Mouse (Mus musculus) small intestine, adult 2 months (tissue): ENCODE data around the gene Dlx1.

Source experiments
- CTCF ChIP-seq: fragments of 200-500 bp; IDR thresholded peaks from 2 replicates; pipeline ENCODE4 v1.5.1; 2012; ENCODE audit warnings: low read depth, mild to moderate bottlenecking, control low read depth, inconsistent platforms, low read length, moderate library complexity, mixed read lengths; ENCODE audit not compliant: insufficient replicate concordance, insufficient read length; ENCODE audit errors: extremely low read depth
- POLR2A ChIP-seq: fragments of 200-500 bp; IDR thresholded peaks from 2 replicates; pipeline ENCODE4 v1.6.1; 2012; ENCODE audit warnings: low read depth, mild to moderate bottlenecking, control low read depth, inconsistent platforms, low read length, moderate library complexity

- no peak for TF ChIP-seq POLR2A
- no peak for TF ChIP-seq CTCF
Observed at GRCm38 (mm10) chr2:71497175-71497574, 30.7 kb upstream of the Dlx1 start.
